Mouse (Mus musculus): ENCODE measurements at regions not wholly inside any gene's neighbourhood (a gene's known extent, or its start where the extent isn't known, plus 50 kb on each side); places are given as distances from the start of the nearest gene placed in this dataset.

GRCm38 (mm10) chr3:39062415-39062814 lies 175.7 kb downstream of the Fat4 start:
- H3K4me3 ChIP-seq = no peak overlapping the region
- no peaks in the 10 kb centered on the region for H3K36me3 ChIP-seq (replicated peaks)
- H3K27ac ChIP-seq = no peak overlapping the region
- peaks cover 4% of the 10 kb centered on the region for H3K4me1 ChIP-seq
- WGBS = 58% methylated on average over 3 of the region's 3 CpGs
- H3K9me3 ChIP-seq = no peaks in the 10 kb centered on the region
- ATAC-seq (replicated peaks) = peak; percentile 84
- no peak overlapping the region for H3K9ac ChIP-seq
- no peak overlapping the region for H3K4me2 ChIP-seq
- H3K27me3 ChIP-seq (replicated peaks) = no peaks in the 10 kb centered on the region

- WGBS = 74% methylated on average over 6 of the region's 6 CpGs
- Histone ChIP-seq H3K9me3 (no peaks in the 10 kb centered on the region), H3K4me2 (no peak overlapping the region)
Measured at GRCm38 (mm10) chr3:39065457-39065856, 178.7 kb downstream of the Fat4 start.

GRCm38 (mm10) chr3:39069011-39069410 lies 182.3 kb downstream of the Fat4 start:
- H3K4me1 ChIP-seq = no peaks in the 10 kb centered on the region
- no peak overlapping the region for H3K4me2 ChIP-seq
- H3K4me3 ChIP-seq = no peak overlapping the region
- H3K9me3 ChIP-seq = no peaks in the 10 kb centered on the region
- H3K9ac ChIP-seq = no peak overlapping the region
- ATAC-seq (replicated peaks) = no peak
- H3K36me3 ChIP-seq (replicated peaks) = no peaks in the 10 kb centered on the region
- H3K27me3 ChIP-seq (replicated peaks) = no peaks in the 10 kb centered on the region
- no peak overlapping the region for H3K27ac ChIP-seq

More at GRCm38 (mm10) chr3:39065457-39065856, 178.7 kb downstream of the Fat4 start:
- no peak overlapping the region for H3K27ac ChIP-seq
- H3K9ac ChIP-seq = no peak overlapping the region
- no peak for ATAC-seq (replicated peaks)
- H3K36me3 ChIP-seq (replicated peaks) = no peaks in the 10 kb centered on the region
- H3K4me1 ChIP-seq = peaks cover 4% of the 10 kb centered on the region
- no peak overlapping the region for H3K4me3 ChIP-seq
- H3K27me3 ChIP-seq (replicated peaks) = no peaks in the 10 kb centered on the region

GRCm38 (mm10) chr3:39082678-39083270 lies 196.0 kb downstream of the Fat4 start:
- no peaks in the 10 kb centered on the region for H3K4me1 ChIP-seq
- no peaks in the 10 kb centered on the region for H3K27me3 ChIP-seq (replicated peaks)
- H3K36me3 ChIP-seq (replicated peaks) = no peaks in the 10 kb centered on the region
- H3K4me2 ChIP-seq = no peak overlapping the region
- 54% methylated on average over 4 of the region's 4 CpGs for WGBS
- ATAC-seq (replicated peaks) = 0 out of 2 replicates have a peak, but pooled peaks have one; percentile 27
- H3K9ac ChIP-seq = no peak overlapping the region
- H3K27ac ChIP-seq = no peak overlapping the region
- H3K4me3 ChIP-seq = no peak overlapping the region
- H3K9me3 ChIP-seq = no peaks in the 10 kb centered on the region

GRCm38 (mm10) chr3:39088948-39089347 lies 202.2 kb downstream of the Fat4 start:
- H3K9me3 ChIP-seq = no peaks in the 10 kb centered on the region
- no peak overlapping the region for H3K27ac ChIP-seq
- no peak overlapping the region for H3K4me3 ChIP-seq
- H3K27me3 ChIP-seq (replicated peaks) = no peaks in the 10 kb centered on the region
- H3K4me2 ChIP-seq = no peak overlapping the region
- H3K9ac ChIP-seq = no peak overlapping the region
- ATAC-seq (replicated peaks) = no peak
- no peaks in the 10 kb centered on the region for H3K4me1 ChIP-seq
- 93% methylated on average over 4 of the region's 4 CpGs for WGBS
- H3K36me3 ChIP-seq (replicated peaks) = no peaks in the 10 kb centered on the region

- Histone ChIP-seq H3K27me3 (replicated peaks) (no peaks in the 10 kb centered on the region), H3K9me3 (no peaks in the 10 kb centered on the region), H3K27ac (no peak overlapping the region), H3K36me3 (replicated peaks) (no peaks in the 10 kb centered on the region), H3K4me3 (no peak overlapping the region), H3K9ac (no peak overlapping the region), H3K4me2 (no peak overlapping the region), H3K4me1 (no peaks in the 10 kb centered on the region)
- ATAC-seq (replicated peaks) = no peak
- WGBS = 85% methylated on average over 3 of the region's 3 CpGs
Measured at GRCm38 (mm10) chr3:39102324-39102723, 215.6 kb downstream of the Fat4 start.

GRCm38 (mm10) chr3:39109756-39110392 lies 223.1 kb downstream of the Fat4 start:
- Histone ChIP-seq H3K27me3 (replicated peaks) (no peaks in the 10 kb centered on the region), H3K36me3 (replicated peaks) (no peaks in the 10 kb centered on the region), H3K9me3 (no peaks in the 10 kb centered on the region), H3K4me3 (no peak overlapping the region), H3K9ac (no peak overlapping the region), H3K27ac (no peak overlapping the region), H3K4me1 (no peaks in the 10 kb centered on the region), H3K4me2 (no peak overlapping the region)
- no peak for ATAC-seq (replicated peaks)
- 88% methylated on average over 5 of the region's 5 CpGs for WGBS

GRCm38 (mm10) chr3:39114056-39114455 lies 227.3 kb downstream of the Fat4 start:
- no peak for ATAC-seq (replicated peaks)
- no peaks in the 10 kb centered on the region for H3K4me1 ChIP-seq
- H3K27ac ChIP-seq = no peak overlapping the region
- WGBS = 84% methylated on average over 3 of the region's 3 CpGs
- H3K36me3 ChIP-seq (replicated peaks) = no peaks in the 10 kb centered on the region
- no peaks in the 10 kb centered on the region for H3K27me3 ChIP-seq (replicated peaks)
- H3K4me3 ChIP-seq = no peak overlapping the region
- H3K4me2 ChIP-seq = no peak overlapping the region
- no peak overlapping the region for H3K9ac ChIP-seq
- no peaks in the 10 kb centered on the region for H3K9me3 ChIP-seq

- Histone ChIP-seq H3K4me1 (no peaks in the 10 kb centered on the region), H3K4me3 (no peak overlapping the region)
- WGBS = 52% methylated on average over 3 of the region's 3 CpGs
Measured at GRCm38 (mm10) chr3:39114826-39115225, 228.1 kb downstream of the Fat4 start.

GRCm38 (mm10) chr3:39115441-39115840 lies 228.7 kb downstream of the Fat4 start:
- WGBS = 13% methylated on average over 1 of the region's 1 CpGs

More at GRCm38 (mm10) chr3:39114826-39115225, 228.1 kb downstream of the Fat4 start:
- ATAC-seq (replicated peaks) = no peak
- Histone ChIP-seq H3K36me3 (replicated peaks) (no peaks in the 10 kb centered on the region), H3K4me2 (no peak overlapping the region), H3K9me3 (no peaks in the 10 kb centered on the region), H3K27me3 (replicated peaks) (no peaks in the 10 kb centered on the region), H3K27ac (no peak overlapping the region), H3K9ac (no peak overlapping the region)

GRCm38 (mm10) chr3:39122250-39122649 lies 235.5 kb downstream of the Fat4 start:
- 84% methylated on average over 1 of the region's 1 CpGs for WGBS
- ATAC-seq (replicated peaks) = no peak

More at GRCm38 (mm10) chr3:39115441-39115840, 228.7 kb downstream of the Fat4 start:
- H3K9me3 ChIP-seq = no peaks in the 10 kb centered on the region
- H3K4me1 ChIP-seq = no peaks in the 10 kb centered on the region
- no peak overlapping the region for H3K27ac ChIP-seq
- H3K4me3 ChIP-seq = no peak overlapping the region
- ATAC-seq (replicated peaks) = no peak
- H3K27me3 ChIP-seq (replicated peaks) = no peaks in the 10 kb centered on the region
- H3K4me2 ChIP-seq = no peak overlapping the region
- H3K9ac ChIP-seq = no peak overlapping the region
- no peaks in the 10 kb centered on the region for H3K36me3 ChIP-seq (replicated peaks)

GRCm38 (mm10) chr3:39130532-39130931 lies 243.8 kb downstream of the Fat4 start:
- H3K4me1 ChIP-seq = no peaks in the 10 kb centered on the region
- H3K36me3 ChIP-seq (replicated peaks) = no peaks in the 10 kb centered on the region
- no peaks in the 10 kb centered on the region for H3K9me3 ChIP-seq
- no peaks in the 10 kb centered on the region for H3K27me3 ChIP-seq (replicated peaks)
- no peak overlapping the region for H3K4me3 ChIP-seq
- WGBS = 78% methylated on average over 3 of the region's 3 CpGs
- H3K4me2 ChIP-seq = no peak overlapping the region
- no peak overlapping the region for H3K9ac ChIP-seq
- ATAC-seq (replicated peaks) = no peak
- H3K27ac ChIP-seq = no peak overlapping the region

More at GRCm38 (mm10) chr3:39122250-39122649, 235.5 kb downstream of the Fat4 start:
- H3K4me3 ChIP-seq = no peak overlapping the region
- H3K4me2 ChIP-seq = no peak overlapping the region
- H3K9me3 ChIP-seq = no peaks in the 10 kb centered on the region
- H3K27ac ChIP-seq = no peak overlapping the region
- H3K9ac ChIP-seq = no peak overlapping the region
- H3K36me3 ChIP-seq (replicated peaks) = no peaks in the 10 kb centered on the region
- no peaks in the 10 kb centered on the region for H3K4me1 ChIP-seq
- no peaks in the 10 kb centered on the region for H3K27me3 ChIP-seq (replicated peaks)
